Mouse (Mus musculus): Measurements from ENCODE around the gene Dlg5.

Gene Dlg5

DNA sequence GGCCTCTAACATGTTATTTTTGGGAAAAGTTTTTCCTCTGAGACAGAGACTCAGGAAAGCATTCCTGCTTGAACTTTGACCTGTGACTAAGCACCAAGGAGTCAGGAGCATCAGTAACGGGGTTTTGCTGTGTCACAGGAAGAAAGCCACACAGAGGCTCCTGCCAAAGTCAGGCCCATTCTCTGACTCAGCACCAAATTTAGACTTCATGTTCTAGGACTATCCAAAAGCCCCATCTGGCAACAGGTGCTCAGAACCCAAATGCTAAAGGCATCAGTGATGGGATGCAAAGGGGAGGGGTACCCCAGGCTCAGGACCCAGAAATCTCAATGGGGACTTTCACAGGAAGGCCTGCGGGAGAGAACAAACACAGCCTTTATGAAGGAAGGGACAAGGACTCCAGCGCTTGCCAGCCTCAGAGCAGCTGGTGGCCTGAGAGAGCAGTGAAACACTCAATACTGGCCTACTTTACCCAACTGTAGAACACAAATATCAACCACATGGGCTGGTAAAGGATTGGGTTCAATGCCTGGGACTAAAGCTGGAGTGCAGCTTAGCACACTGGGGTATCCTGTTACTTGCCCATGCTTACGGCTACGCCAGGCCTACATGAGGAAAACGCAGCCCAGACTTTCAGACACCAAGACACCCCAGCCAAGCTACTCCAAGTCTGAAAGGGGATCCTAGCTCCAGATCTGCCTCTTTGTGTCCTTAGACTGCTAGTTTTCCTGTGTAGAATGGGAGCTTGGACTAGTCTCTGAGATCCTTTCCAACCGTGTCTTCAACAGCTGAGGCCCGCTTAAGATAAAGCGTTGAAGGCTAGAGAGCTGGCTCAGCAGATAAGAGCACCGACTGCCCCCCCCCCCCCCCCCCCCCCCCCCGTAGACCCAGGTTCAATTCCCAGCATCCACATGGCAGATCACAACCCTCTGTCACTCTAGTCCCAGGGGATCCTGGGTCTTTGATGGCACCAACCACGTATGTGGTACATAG lies 12.8 kb downstream of the Dlg5 start:
- peak; percentile 9 for DNase-seq

DNA sequence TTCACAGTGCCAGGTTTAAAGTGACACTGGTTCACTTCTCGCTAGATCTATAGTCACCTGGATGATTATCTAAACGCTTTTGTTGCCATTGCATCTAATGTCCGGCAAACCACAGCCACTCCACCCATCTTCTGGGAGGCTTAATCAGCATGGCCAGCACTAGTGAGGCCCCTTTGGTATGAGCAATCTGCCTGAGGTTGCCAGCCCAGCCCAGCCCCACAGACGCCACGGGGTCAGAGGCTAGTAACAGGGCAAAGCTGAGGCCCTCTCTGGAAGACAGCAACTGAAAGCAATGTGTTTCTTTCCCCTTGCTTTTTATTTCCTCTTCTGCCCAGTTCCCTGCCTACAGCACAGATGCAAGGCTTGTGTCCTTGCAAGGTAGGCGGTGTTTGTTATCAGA lies 17.2 kb downstream of the Dlg5 start:
- DNase-seq = no peak

DNA sequence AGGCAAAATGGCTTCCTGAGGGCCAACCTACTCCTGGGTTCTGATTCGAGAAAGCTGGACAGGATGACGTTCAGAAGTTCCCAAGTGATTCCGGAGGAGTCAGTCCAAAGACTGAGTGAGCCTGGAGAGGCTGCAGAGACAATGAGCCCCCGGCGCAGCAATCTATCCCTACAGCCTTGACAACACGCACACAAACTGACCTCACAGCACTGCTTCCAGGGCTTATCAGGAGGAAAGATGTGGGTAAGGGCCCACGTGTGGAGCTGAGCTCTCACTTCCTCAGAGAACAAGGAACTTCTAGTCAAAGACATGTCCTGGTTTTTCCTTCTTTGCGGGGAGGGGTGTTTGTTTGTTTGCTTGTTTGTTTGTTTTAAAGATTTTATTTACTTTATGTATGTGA lies 18.7 kb downstream of the Dlg5 start:
- no peak for DNase-seq

DNA sequence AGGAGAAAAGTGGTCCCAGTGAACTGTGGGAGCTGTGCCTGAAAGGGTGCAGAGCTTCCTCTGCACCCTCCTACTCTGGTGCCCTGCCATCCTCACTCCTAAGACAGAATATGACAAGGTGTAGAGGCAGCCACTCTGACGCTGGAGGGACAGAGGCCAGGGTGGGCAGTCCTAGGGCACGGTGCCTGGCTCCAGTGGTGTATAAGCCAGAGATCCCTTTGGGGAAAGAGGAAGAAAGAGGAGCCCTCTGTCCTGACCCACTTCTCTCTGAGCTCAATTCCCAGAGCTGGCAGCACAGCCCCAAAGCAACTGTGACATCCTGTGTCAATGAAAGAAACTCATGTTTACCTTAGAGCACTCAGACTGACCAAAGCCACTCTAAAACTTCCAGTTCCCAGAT lies 19.4 kb downstream of the Dlg5 start:
- no peak for DNase-seq

DNA sequence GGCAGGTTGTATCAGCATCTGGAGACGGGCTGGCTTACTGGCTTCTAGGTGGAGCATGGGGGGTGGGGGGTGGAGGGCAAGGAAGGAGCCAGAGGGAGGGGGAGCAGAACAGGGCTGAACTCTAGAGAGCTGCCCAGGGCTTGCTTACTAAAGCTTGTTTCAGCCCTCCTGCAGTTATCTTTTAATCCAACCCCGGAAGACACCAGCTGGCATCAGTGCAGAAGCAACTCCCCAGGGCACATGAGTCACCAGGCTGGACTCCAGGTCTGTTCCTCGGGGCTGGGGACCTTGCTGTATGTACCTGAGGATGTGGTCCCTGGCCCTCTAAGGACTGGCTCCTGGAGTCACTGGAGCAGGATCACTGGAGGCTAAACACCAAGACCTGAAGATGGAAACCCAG lies 23.0 kb downstream of the Dlg5 start:
- DNase-seq = no peak

DNA sequence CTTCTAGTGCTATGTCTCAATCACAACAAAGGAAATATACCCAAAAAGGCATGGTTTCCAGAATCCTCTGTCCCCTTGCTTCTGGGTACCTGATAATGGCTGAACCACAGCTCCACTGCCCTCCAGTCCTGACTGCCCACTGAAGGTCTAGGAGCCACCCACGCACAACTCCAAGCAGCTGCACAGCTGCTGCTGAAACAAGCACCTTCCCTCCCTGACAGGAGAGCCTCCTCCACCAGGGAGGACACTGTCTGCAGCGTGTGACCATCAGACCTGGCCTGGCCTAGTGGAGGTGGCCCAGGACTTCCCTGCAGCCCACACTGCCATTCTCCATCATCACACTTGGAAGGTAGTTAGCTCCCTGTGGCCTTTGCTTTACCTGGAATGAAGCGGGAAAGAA lies 23.4 kb downstream of the Dlg5 start:
- no peak for DNase-seq

DNA sequence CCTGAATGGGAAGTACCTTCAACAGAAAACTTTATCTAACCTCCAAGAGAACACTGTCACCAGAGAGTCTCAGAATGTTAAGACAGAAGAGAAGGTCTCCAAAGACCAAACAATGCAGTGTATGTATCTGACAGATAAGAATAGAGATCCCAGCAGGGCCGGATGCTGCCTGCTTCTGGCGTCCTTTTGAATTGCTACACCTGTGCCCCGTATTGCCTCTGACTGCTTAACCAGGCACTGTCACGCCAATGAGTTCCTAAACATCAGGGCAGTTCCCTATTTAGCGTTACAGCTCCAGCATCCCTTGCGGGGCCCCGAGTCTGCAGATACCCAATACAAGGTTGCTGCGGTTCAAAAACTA lies 28.4 kb downstream of the Dlg5 start:
- no peak for DNase-seq

DNA sequence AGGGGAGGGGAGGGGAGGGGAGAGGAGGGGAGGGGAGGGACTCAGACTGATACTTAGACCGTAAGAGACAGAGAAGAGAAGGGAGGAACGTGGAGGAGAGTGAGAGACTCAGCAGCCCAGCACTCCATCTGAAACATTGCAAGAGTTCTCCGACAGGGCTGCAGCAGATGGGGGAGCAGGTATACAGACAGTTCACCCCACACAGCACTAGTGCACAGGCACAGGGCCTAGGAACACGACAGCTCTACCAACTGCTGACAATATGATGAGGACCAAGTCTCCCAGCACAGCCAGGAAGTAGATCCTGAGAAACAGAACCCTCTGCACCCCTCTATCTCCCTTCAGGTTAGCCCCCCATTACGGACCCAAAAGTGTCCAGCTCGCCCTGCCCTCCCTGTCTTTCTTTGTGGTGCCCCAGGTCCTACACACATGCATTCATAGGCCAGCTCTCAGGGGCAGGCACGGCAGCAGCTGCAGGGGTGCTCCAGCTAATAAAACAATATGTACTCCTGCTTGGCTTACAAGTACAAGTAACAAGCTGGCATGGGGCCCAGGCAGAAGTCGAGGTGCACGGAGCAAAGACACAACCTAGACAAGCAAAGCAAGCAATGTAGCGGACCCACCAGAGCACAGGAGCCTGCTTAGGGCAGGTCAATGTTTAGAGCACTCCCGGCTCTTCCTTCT lies 28.9 kb downstream of the Dlg5 start:
- DNase-seq = no peak

DNA sequence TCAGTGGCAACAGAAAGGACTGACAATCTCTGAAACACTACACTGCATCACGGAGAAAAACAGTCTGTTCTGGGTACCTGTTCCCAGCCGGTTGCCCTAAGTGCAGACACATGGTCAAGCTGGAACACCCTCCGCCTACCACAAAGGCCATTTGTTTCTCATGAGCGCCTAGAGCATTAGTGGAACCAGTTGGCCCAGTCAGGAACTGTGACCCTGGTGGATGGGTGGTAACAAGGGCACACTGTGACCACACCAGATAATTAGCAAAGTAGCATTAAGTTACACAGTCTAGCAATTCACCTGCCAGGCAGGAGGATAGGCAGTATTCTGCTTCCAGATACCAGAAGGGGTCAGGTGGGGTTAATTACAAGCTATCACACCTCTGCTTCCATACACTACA lies 29.7 kb downstream of the Dlg5 start:
- peak; percentile 22 for DNase-seq

DNA sequence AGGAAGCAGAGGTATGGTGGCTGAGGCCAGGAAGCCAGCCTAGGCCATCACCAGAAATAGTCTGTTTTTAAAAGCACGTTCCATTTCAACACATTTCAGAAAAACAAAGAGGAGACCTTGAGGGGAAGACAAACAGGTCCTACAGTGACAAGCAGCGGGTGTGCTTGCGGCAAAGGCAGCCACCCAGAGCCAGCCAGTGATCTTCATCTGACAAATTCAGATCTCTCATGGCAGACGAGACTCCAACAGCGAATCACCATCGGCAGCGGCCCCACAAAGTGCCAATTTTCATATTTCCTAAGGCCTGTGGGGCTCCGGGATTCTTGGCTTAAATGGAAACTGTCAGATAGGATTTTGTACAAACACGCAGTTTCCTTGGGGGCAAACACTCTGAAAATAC lies 31.3 kb downstream of the Dlg5 start:
- no peak for DNase-seq

DNA sequence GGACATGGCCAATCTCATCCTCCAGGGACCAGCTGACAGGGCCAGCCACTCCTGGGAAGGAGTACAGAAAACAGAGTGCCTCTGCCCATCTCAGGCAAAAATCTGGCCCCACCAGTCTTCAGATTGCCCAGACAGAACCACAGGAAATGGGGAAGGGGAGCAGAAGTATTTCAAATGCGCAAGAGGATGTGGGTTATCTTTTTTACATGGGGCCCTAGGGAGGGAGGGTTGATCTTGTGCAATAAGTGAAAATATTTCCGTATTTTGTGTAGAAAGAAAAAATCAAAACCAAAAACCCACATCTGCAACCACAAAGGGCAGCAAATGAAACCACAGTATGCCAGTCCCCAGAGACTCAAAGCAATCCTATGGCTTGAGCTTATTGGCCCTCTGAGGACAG lies 32.4 kb downstream of the Dlg5 start:
- DNase-seq = no peak

DNA sequence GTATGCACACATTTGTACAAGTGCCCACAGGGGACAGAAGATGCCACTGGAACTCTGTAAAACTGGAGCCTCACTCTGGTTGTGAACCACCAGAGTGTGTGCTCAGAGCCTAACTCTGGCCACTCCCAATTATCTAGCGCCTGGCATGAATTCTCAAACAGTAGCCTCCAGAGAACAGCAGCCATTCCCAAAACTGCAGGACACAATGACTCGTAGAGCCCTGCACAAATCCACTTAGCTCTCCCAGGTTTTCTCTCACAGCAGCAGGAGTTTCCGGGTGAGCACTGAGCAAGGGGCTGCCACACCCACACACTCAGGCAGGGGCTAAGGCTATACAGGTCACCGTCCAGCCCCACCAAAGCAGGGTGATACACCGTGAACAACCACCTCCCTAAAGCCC lies 32.9 kb downstream of the Dlg5 start:
- no peak for DNase-seq

DNA sequence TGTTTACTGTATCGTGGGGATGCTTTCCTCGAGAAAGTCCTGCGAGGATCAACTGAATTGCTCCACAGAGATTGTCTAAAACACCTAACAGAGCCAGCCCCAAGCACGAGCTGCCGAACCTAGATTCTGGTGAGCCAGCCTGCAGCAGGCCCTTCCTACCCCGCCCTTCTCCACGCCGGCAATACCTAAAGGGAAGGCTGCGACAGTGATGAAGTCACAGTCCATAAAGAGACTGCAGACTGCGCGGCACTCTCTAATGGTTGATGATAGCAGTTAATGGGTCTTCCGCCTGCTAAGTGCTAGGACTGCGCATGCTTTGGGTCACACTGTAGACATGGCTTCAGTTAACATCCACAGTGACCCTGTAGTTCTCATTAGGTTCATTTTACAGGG lies 38.4 kb downstream of the Dlg5 start:
- no peak for DNase-seq

DNA sequence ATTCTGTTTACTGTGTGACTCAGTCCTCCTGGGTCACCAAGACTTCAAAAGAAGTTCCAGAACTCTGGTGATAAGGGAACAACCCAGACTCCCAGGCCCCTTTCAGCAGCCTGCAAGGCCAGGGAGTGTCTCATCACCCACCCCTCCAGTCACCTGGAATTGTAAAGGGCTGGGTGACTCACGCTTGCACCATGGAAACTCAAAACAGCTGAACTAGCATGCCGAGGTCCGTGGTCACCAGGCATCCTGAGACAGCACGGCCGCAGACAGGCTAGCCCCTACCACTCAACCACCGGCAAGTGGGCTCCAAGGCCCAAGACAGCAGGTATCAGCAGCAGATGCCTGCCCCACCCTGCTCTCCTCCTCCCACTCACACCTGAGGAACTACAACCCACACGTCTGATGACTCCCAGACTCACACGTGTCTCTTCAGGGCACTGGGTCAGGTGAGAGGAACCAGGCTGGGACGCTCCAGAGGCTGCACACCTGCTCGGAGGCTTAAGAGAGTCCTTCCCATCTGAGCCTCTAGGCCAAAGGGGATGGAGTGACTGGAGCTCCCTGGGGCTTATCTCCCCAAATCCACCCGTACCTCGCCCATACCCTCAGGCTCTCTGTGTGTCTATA lies 38.9 kb downstream of the Dlg5 start:
- no peak for DNase-seq

DNA sequence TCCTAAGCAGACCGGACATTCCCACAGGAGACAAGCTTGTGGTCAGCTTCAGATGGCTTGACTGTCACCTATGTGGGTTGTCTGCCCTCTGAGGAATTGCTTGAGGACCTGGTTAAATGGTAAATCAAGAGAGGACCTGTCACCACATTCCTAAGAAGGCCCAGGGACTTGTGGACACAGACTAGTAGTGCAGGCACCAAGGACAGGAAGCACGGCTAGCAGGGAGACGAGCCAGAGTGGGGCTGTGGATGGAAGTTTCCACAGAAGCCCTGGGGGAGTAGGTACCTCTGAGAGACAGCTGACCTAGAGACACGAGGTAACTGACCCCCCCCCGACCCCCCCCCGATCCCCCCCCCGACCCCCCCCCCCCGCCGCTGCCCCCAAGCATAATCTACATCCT lies 39.4 kb downstream of the Dlg5 start:
- DNase-seq = no peak

DNA sequence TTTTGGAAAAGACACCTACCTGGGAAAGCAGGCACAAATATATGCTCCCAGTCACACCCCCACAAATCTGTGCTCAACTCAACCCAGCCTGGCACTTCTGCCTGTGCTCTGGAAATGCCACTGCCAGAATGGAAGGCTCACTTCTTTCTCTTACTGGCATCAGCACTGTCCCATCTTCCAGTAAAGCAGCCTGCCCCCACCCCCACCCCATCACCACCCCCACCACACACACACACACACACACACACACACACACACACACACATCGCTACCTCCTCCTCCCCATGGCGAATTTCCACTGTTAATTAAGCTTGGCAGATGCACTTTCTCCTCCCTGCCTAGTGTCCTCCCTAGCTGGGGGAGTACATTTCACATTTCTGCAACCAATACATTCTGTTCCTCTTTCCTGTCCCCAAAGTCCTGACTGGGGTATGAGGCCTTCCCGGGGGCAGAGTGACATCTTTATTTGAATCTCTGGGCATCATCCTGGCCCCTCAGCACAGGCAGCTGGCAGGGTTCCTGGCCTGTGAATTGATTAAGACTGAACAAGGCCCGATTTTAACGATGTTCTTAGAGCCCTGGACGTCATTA lies 40.3 kb downstream of the Dlg5 start:
- no peak for DNase-seq

DNA sequence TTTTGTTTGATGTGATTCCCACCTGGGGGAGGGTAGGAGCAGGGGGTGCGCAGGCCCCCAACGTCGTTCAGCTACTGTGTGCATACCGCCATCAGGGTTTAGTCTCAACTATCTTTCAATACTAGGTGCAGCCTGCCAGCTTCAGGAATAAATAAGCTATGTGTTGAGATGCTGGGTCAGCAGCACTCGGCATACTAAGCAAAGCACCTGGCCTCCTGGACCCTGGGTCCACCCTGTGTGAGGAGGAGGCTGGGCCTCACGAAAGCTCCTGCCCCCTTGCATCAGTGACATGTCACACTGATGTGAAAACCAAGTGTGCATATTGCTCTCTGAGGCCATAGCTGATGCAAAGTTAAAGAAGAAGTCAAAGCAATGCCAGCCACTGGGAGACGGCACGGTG lies 42.5 kb downstream of the Dlg5 start:
- no peak for DNase-seq

DNA sequence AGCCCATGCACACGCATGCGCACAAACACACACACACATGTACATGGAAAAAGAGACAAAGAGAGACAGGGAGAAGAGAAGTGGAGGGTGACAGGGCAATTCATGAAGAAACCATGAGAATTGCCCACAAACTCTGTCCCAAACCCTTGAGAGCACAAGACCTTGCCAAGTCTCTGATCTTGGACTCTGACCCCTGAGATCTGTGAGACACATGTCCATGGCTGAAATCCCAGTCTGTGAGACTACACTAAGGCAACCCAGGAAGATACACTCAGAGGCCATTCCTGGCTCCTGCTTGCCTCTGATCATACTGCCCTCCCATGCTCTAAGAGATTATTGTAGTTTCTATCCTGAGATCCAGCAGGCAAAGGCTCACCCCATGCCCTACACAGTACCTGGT lies 44.9 kb downstream of the Dlg5 start:
- no peak for DNase-seq

DNA sequence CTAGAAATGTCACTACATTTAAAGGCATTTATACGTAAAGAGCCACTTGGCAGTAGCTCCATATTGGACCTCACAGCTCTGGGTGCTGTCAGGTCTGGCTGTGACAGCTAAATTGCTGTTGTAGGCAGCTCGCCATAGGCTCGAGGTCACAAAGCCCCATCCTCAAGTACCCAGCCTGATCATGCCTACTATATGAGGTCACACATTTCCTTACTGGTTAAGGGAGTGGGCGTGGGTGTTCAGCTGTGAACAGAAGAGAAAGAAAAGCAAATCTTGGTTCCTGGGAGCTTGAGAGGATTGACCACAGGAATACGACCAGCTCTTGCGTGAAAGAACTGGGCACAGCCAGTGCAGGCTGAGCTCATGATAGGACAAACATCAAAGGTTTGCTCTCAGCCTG lies 46.0 kb downstream of the Dlg5 start:
- no peak for DNase-seq

DNA sequence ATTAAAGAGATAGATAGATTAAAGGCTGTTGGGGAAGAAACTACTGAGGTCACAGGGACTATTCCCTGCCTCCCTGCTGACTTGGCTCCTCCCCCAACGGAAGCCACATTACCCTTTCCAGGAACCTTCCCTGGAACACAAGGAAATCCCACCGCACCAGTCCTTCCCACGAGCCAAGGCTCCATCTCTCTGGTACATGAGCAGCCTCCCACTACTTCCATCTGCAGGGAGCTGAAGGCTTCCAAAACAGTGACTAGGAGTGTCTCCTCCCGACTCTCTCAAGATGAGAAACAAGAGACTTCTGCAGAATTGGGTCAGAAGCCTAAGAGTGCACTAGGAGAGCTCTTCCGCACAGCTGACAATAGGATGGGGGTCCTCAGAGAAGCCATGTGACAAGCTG lies 47.9 kb downstream of the Dlg5 start:
- no peak for DNase-seq

DNA sequence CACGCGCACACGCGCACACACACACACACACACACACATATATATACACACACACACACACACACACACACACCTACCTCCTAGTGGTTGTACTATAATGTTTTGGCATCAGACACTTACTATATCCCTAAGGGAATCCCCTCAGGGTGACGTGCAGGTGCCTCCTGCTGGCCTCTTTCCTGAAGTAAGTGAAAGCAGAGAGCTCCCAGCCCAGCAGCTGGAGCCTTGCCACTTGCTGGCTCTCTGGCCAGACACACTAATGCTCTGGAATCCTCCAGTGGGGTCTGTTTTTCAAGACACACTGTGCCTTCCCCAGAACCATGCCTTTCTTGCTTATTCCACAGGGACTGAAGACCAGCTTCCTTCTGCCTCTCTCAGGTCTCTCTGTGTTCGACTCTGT lies 48.8 kb downstream of the Dlg5 start:
- DNase-seq = no peak

DNA sequence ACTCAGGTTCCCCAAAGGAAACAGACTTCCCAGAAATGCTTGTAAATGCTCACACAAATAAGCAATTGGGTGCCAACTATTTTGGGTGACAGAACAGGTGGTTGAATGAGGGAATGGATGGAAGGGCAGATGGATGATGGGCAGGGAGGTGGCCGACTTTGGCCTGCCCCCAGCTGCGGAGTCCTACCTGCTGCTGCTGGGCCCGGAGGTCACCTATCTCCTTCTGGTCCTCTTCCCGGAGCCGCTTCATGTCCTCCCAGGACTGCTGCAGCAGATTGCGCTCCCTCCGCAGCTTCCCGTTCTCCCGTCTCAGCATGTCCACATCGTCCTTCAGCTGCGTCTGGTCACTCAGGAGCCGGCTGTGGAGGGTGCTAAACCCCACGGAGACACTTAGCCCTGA lies 55.6 kb downstream of the Dlg5 start:
- DNase-seq = no peak

DNA sequence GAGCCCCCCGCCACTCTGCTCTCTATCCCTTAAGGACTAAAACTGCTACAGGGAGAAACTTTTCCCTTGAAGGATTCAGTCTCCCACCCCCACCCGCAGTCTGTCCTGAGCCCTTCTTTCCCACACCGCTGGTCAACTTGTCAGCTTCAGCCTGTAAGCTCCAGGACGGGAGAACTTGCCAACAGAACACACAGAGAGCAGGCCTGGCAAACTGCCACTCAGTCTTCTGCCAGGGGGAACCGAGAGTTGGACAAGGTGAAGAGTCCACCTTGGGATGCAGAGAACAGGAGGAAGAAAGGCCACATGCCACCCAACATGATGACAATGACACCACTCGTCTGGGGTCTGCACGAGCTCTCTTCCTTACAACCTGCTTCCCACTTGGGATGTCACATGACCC lies 56.1 kb downstream of the Dlg5 start:
- DNase-seq = no peak

DNA sequence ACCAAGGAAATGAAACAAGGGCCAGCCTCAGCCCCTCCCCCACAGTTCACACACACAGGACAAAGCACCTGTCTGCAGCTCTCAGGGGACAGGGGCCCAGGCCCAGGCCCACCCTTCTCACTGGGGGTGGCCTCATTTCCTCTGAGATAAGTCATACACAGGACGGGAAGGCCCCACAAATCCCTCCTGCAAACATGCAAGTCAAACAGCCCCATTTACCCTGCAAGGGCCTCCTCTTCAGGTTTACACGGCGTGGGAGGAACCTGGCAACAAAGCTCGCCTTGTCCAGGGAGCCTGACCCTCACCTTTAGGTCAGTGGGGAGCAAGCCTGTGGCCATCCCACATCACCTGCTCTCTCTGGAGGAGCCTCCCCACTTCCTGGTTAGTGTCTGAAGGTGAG lies 60.2 kb downstream of the Dlg5 start:
- DNase-seq = no peak

Measured in lung, postnatal 36 days (tissue).